Mouse (Mus musculus): ENCODE data around the gene 5730409E04Rik. TPM values are rescaled to one million over a fixed set of nuclear protein-coding genes. Genes with fewer than 3 reads are reported as not detected.

Gene 5730409E04Rik
- polyA plus RNA-seq, 2 experiments: 4.8 to 11.7 TPM

DNA sequence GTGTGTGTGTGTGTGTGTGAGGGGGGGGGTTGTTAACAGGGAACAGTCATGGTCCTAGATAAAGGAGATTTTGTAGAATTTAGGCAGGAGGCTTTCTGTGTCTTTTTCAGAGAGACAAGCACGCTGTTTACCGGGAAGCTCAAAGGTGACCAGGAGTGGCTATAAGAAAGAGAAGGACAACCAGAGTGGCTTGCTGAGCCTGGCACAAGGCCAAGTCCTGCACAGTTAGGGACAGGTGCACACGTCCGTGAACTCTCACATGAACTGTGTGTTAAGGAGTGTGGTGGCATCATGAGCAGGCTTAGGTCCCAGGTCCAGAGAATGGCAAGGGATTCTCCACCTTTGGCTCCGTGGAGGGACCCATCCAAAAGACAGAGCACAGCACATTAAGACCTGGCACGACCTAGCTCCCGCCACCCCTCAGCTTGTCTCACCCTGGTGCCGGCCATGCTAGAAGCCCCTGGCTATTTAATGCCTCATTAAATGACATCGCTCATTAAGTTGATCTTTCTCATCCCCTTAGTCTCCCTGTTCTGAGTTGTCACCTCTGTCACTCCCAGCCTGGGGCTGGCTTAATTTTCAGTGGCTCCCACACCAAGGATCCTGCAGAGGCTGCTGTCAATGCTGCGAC lies 34.8 kb downstream of the 5730409E04Rik start:
- no peak overlapping the region for H3K4me3 ChIP-seq (replicated peaks; ENCODE audit: low read length)
- no peak for DNase-seq (ENCODE audit: low spot score)
- peaks cover 3% of the 10 kb centered on the region; the same call in 1 of the 2 replicates for H3K27me3 ChIP-seq (ENCODE audit: control insufficient read depth, insufficient read depth, low read length)
- H3K36me3 ChIP-seq (ENCODE audit: control insufficient read depth, insufficient read depth, low read length): no peaks in the 10 kb centered on the region
- H3K4me1 ChIP-seq (ENCODE audit: control insufficient read depth, insufficient read depth, low read length): no peaks in the 10 kb centered on the region
- no peak for TF ChIP-seq POLR2A (IDR thresholded peaks at IDR 0.05; ENCODE audit: borderline replicate concordance, extremely low read depth, insufficient read depth, insufficient read length)
- no peaks in the 10 kb centered on the region for H3K9me3 ChIP-seq (ENCODE audit: control insufficient read depth, low read length)
- no peak overlapping the region for H3K4me2 ChIP-seq (replicated peaks; ENCODE audit: low read depth, low read length, severe bottlenecking)
- H3K27ac ChIP-seq (replicated peaks; ENCODE audit: low read depth, low read length): no peak overlapping the region
- 73% methylated on average over 10 of the region's 10 CpGs for WGBS
- ATAC-seq (ENCODE audit: low FRiP score, low read depth): no peak
- no peak overlapping the region for H3K9ac ChIP-seq (ENCODE audit: low read depth, low read length, severe bottlenecking)

DNA sequence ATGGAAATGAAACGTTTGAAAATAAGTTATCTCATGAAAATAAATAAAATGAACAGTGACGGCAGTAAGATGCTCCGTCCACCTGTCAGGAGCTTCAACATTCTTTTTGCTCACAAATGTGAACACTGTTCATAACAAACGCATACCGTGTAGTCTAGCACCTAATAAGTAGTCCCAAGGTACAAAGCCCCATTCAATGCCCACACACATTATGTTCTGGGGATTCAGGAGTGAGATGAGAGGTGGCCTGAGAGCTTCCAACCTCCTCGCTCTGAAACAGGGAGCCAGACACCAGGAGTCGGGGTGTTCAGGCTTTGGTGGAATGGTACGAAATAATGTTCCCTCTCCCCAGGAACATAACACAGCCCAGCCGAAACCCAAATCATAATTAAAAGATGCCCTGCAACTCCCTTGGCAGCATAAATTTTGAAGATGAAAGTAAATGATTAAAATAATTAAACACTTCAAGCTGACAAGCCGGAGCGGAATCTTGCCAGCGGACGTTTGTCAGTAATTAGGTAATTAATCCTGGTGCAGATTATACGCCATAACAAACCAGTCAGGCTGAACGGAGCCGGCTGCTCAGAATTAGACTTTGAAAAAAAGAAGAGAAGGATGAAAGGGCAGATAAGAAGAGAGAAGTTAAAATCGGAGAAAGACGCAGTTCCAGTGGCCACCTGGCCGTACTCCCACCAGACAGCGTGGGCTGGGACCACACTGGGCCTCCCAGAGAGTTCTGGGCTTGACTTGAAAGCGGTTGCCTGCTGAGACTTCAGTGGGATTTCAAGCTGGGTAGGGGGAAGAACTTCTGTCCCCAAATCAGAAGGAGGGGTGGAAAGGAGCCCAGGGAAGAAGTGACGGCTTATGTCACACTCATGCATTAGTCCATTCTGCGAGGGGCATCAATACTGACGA lies 38.6 kb downstream of the 5730409E04Rik start:
- Histone ChIP-seq H3K27me3 (ENCODE audit: control insufficient read depth, insufficient read depth, low read length) (peaks cover 3% of the 10 kb centered on the region; the same call in 1 of the 2 replicates), H3K4me3 (replicated peaks; ENCODE audit: low read length) (no peak overlapping the region), H3K4me1 (ENCODE audit: control insufficient read depth, insufficient read depth, low read length) (no peaks in the 10 kb centered on the region), H3K36me3 (ENCODE audit: control insufficient read depth, insufficient read depth, low read length) (no peaks in the 10 kb centered on the region), H3K4me2 (replicated peaks; ENCODE audit: low read depth, low read length, severe bottlenecking) (no peak overlapping the region), H3K27ac (replicated peaks; ENCODE audit: low read depth, low read length) (no peak overlapping the region), H3K9me3 (ENCODE audit: control insufficient read depth, low read length) (no peaks in the 10 kb centered on the region), H3K9ac (ENCODE audit: low read depth, low read length, severe bottlenecking) (no peak overlapping the region)
- 34% methylated on average over 24 of the region's 24 CpGs for WGBS
- no peak for DNase-seq (ENCODE audit: low spot score)
- TF ChIP-seq POLR2A (IDR thresholded peaks at IDR 0.05; ENCODE audit: borderline replicate concordance, extremely low read depth, insufficient read depth, insufficient read length): no peak
- ATAC-seq (ENCODE audit: low FRiP score, low read depth): no peak

DNA sequence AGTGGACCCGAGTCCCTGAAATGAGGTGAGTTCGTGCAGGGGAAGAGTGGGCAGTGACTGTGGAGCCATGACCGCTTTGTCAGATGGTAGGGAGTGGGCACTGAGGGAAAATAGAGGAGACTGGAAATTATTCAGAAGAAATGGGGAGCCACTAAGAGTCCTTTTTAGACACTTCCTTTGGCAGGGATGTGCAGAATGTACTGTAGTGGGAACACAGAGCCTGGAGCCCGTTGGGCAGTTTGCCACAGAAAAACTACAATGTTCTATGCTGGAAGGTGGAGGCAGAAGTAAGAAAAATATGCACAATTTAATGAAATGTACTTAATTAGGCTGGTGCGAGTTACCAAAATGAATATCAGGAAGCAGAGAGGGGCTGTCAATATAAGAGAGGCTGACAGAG lies 43.5 kb downstream of the 5730409E04Rik start:
- H3K27me3 ChIP-seq (ENCODE audit: control insufficient read depth, insufficient read depth, low read length): peaks cover 3% of the 10 kb centered on the region; the same call in 1 of the 2 replicates
- H3K4me1 ChIP-seq (ENCODE audit: control insufficient read depth, insufficient read depth, low read length): no peaks in the 10 kb centered on the region
- no peak overlapping the region for H3K9ac ChIP-seq (ENCODE audit: low read depth, low read length, severe bottlenecking)
- no peak overlapping the region for H3K4me2 ChIP-seq (replicated peaks; ENCODE audit: low read depth, low read length, severe bottlenecking)
- DNase-seq (ENCODE audit: low spot score) (no peak), ATAC-seq (ENCODE audit: low FRiP score, low read depth) (no peak)
- no peak overlapping the region for H3K27ac ChIP-seq (replicated peaks; ENCODE audit: low read depth, low read length)
- H3K9me3 ChIP-seq (ENCODE audit: control insufficient read depth, low read length): no peaks in the 10 kb centered on the region
- H3K36me3 ChIP-seq (ENCODE audit: control insufficient read depth, insufficient read depth, low read length): no peaks in the 10 kb centered on the region
- WGBS: 80% methylated on average over 5 of the region's 5 CpGs
- no peak overlapping the region for H3K4me3 ChIP-seq (replicated peaks; ENCODE audit: low read length)
- no peak for TF ChIP-seq POLR2A (IDR thresholded peaks at IDR 0.05; ENCODE audit: borderline replicate concordance, extremely low read depth, insufficient read depth, insufficient read length)

DNA sequence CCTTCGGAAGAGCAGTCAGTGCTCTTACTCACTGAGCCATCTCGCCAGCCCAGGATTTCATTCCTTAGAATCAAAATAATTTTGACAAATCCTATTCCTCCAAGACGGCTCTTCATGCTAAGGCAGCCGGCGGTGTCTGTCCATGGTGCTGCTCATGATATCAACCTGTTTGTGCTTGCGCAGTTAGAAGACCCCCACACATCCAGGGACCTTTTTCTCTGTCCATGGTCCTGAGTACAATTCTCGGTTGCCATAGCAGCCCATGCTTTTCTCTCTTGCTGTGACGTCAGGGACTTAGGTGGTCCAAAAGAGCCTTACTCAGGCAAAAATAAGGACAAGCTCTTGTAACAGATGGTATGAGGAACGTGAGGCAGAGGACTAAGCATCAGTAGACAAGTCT lies 45.7 kb downstream of the 5730409E04Rik start:
- Histone ChIP-seq H3K4me1 (ENCODE audit: control insufficient read depth, insufficient read depth, low read length) (no peaks in the 10 kb centered on the region), H3K27me3 (ENCODE audit: control insufficient read depth, insufficient read depth, low read length) (no peaks in the 10 kb centered on the region), H3K27ac (replicated peaks; ENCODE audit: low read depth, low read length) (no peak overlapping the region), H3K4me2 (replicated peaks; ENCODE audit: low read depth, low read length, severe bottlenecking) (no peak overlapping the region), H3K36me3 (ENCODE audit: control insufficient read depth, insufficient read depth, low read length) (no peaks in the 10 kb centered on the region), H3K9me3 (ENCODE audit: control insufficient read depth, low read length) (no peaks in the 10 kb centered on the region), H3K4me3 (replicated peaks; ENCODE audit: low read length) (no peak overlapping the region), H3K9ac (ENCODE audit: low read depth, low read length, severe bottlenecking) (no peak overlapping the region)
- peak; percentile 86 for ATAC-seq (ENCODE audit: low FRiP score, low read depth)
- 9% methylated on average over 9 of the region's 9 CpGs for WGBS
- peak; percentile 92 for DNase-seq (ENCODE audit: low spot score)
- no peak for TF ChIP-seq POLR2A (IDR thresholded peaks at IDR 0.05; ENCODE audit: borderline replicate concordance, extremely low read depth, insufficient read depth, insufficient read length)

DNA sequence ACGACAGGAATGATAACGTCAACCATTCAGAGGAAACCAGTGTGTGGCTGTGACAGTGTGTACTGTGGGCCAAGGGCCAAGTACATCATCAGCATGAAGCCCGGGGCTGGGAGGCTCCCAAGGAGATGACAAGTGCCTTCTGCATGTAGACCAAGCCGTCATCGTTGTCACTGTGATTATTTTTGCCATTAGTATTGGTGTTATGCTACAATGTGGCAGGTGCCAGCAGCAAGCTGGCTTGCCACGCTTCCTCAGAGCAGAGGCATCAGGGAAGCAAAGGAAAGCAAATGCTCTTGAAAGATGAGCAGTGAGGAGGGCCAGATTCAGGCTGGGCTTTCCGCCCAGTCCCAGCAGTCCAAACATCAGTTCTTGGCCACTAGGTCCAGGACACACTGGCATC lies 51.6 kb downstream of the 5730409E04Rik start:
- Histone ChIP-seq H3K27me3 (ENCODE audit: control insufficient read depth, insufficient read depth, low read length) (no peaks in the 10 kb centered on the region), H3K9me3 (ENCODE audit: control insufficient read depth, low read length) (no peaks in the 10 kb centered on the region), H3K4me3 (replicated peaks; ENCODE audit: low read length) (no peak overlapping the region), H3K27ac (replicated peaks; ENCODE audit: low read depth, low read length) (no peak overlapping the region), H3K36me3 (ENCODE audit: control insufficient read depth, insufficient read depth, low read length) (no peaks in the 10 kb centered on the region), H3K4me1 (ENCODE audit: control insufficient read depth, insufficient read depth, low read length) (no peaks in the 10 kb centered on the region), H3K9ac (ENCODE audit: low read depth, low read length, severe bottlenecking) (no peak overlapping the region), H3K4me2 (replicated peaks; ENCODE audit: low read depth, low read length, severe bottlenecking) (no peak overlapping the region)
- no peak for TF ChIP-seq POLR2A (IDR thresholded peaks at IDR 0.05; ENCODE audit: borderline replicate concordance, extremely low read depth, insufficient read depth, insufficient read length)
- no peak for ATAC-seq (ENCODE audit: low FRiP score, low read depth)
- no peak for DNase-seq (ENCODE audit: low spot score)
- WGBS: 79% methylated on average over 7 of the region's 7 CpGs

Small RNA genes lying within 50 kb of the gene (microRNA-seq; reads per million reads assigned to microRNA genes)
- gene Mir7119: 0.69 reads per million

Other genes starting within 250 kb of the 5730409E04Rik start
- 6.2 and 6.6 TPM in 2 replicates for gene Ago3, start 180.3 kb upstream of the 5730409E04Rik start, polyA plus RNA-seq (2012; rRNA removed)
- 11.4 and 14.3 TPM in 2 replicates for gene Ago3, start 180.3 kb upstream of the 5730409E04Rik start, polyA plus RNA-seq (2014; fragmentation: Nextera tagmentation; extraction: Ambion mirVana)
- gene Ago1, start 141.2 kb upstream of the 5730409E04Rik start, polyA plus RNA-seq (2012; rRNA removed): 22.6 and 25.9 TPM in 2 replicates
- gene Ago1, start 141.2 kb upstream of the 5730409E04Rik start, polyA plus RNA-seq (2014; fragmentation: Nextera tagmentation; extraction: Ambion mirVana): 7.2 and 9.2 TPM in 2 replicates
- 2.8 and 3.2 TPM in 2 replicates for gene Ago4, start 76.3 kb upstream of the 5730409E04Rik start, polyA plus RNA-seq (2012; rRNA removed)
- 3.3 and 3.5 TPM in 2 replicates for gene Ago4, start 76.3 kb upstream of the 5730409E04Rik start, polyA plus RNA-seq (2014; fragmentation: Nextera tagmentation; extraction: Ambion mirVana)
- gene Clspn, start 52.9 kb upstream of the 5730409E04Rik start, polyA plus RNA-seq (2012; rRNA removed): 12.0 and 22.6 TPM in 2 replicates
- 34.2 and 39.2 TPM in 2 replicates for gene Clspn, start 52.9 kb upstream of the 5730409E04Rik start, polyA plus RNA-seq (2014; fragmentation: Nextera tagmentation; extraction: Ambion mirVana)
- gene Psmb2, start 67.8 kb downstream of the 5730409E04Rik start, polyA plus RNA-seq (2012; rRNA removed): 235 and 263 TPM in 2 replicates
- gene Psmb2, start 67.8 kb downstream of the 5730409E04Rik start, polyA plus RNA-seq (2014; fragmentation: Nextera tagmentation; extraction: Ambion mirVana): 471 and 500 TPM in 2 replicates
- gene Tfap2e, start 126.4 kb downstream of the 5730409E04Rik start, polyA plus RNA-seq (2012; rRNA removed): 0.48 and 0.53 TPM in 2 replicates
- 0.34 and 0.46 TPM in 2 replicates for gene Tfap2e, start 126.4 kb downstream of the 5730409E04Rik start, polyA plus RNA-seq (2014; fragmentation: Nextera tagmentation; extraction: Ambion mirVana)
- gene Ncdn, start 143.6 kb downstream of the 5730409E04Rik start, polyA plus RNA-seq (2012; rRNA removed): 39.0 and 51.9 TPM in 2 replicates
- 29.1 and 29.8 TPM in 2 replicates for gene Ncdn, start 143.6 kb downstream of the 5730409E04Rik start, polyA plus RNA-seq (2014; fragmentation: Nextera tagmentation; extraction: Ambion mirVana)
- gene AU040320, start 143.7 kb downstream of the 5730409E04Rik start, polyA plus RNA-seq (2012; rRNA removed): 27.7 and 31.8 TPM in 2 replicates
- gene AU040320, start 143.7 kb downstream of the 5730409E04Rik start, polyA plus RNA-seq (2014; fragmentation: Nextera tagmentation; extraction: Ambion mirVana): 21.1 and 22.9 TPM in 2 replicates

All from limb, embryonic 14.5 days (tissue).